Mouse (Mus musculus) CH12.LX (cell line): ENCODE measurements around the gene Slc1a1.

Source experiments
- CTCF ChIP-seq, 2 experiments: IDR thresholded peaks in 1 of 2; conservative IDR thresholded peaks in 1 of 2; 2 replicates each; pipeline ENCODE4 v1.5.1; 2011 to 2012; ENCODE audit warnings: low read depth in 2 of 2, low read length in 2 of 2, improper control_type of control experiment in 1 of 2, inconsistent platforms in 1 of 2, mild to moderate bottlenecking in 1 of 2, moderate library complexity in 1 of 2
- ZMIZ1 ChIP-seq: IDR thresholded peaks from 2 replicates; pipeline ENCODE4 v1.6.1; 2012; ENCODE audit warnings: low read depth, mild to moderate bottlenecking, inconsistent platforms, low read length, improper control_type of control experiment

DNA sequence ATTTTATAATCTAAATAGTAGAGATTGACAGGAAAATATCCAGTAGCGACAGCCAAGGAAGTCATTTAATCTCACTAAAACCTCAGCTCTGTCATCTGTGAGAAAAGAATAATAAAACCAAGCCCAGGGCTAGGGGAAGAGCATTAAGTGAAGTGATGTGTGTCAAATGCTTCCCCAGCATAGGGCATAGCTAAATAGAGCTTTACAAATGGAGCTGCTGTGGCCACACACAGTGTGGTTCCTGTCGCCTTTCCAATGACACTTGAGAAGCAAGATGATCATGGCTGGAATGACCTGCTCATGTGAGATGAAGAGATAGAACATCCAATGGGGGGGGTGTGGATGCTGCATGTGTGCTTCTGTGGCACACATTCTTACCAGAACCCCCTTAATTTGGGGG, 67.3 kb downstream of the Slc1a1 start:
- TF ChIP-seq ZMIZ1 (no peak), CTCF (conservative IDR thresholded peaks at IDR 0.05 in 1 of 2, IDR thresholded peaks at IDR 0.05 in 1 of 2; ENCODE audit: low read depth in 2 of 2, low read length in 2 of 2) (no peak)
